Mouse (Mus musculus): Measurements from ENCODE around the gene Ap1ar.

Ap1ar gene

GRCm38 (mm10) chr3:127841926-127842325 lies 4.6 kb upstream of the Ap1ar start:
- no peak for DNase-seq (ENCODE audit: low spot score)

- DNase-seq (ENCODE audit: low spot score): no peak
Measured at GRCm38 (mm10) chr3:127837972-127838644, 785 bp upstream of the Ap1ar start.

- DNase-seq (ENCODE audit: low spot score): no peak
Measured at GRCm38 (mm10) chr3:127836798-127837153, 547 bp downstream of the Ap1ar start.

- DNase-seq (ENCODE audit: low spot score): no peak
Measured at GRCm38 (mm10) chr3:127835594-127835993, 1.7 kb downstream of the Ap1ar start.

GRCm38 (mm10) chr3:127834040-127834439 lies 3.3 kb downstream of the Ap1ar start:
- DNase-seq (ENCODE audit: low spot score): no peak

GRCm38 (mm10) chr3:127831079-127831478 lies 6.2 kb downstream of the Ap1ar start:
- no peak for DNase-seq (ENCODE audit: low spot score)

- no peak for DNase-seq (ENCODE audit: low spot score)
Measured at GRCm38 (mm10) chr3:127830183-127830582, 7.1 kb downstream of the Ap1ar start.

- DNase-seq (ENCODE audit: low spot score): no peak
Measured at GRCm38 (mm10) chr3:127827123-127827522, 10.2 kb downstream of the Ap1ar start.

GRCm38 (mm10) chr3:127826503-127826902 lies 10.8 kb downstream of the Ap1ar start:
- DNase-seq (ENCODE audit: low spot score): no peak

- DNase-seq (ENCODE audit: low spot score): no peak
Measured at GRCm38 (mm10) chr3:127823886-127824863, 13.1 kb downstream of the Ap1ar start.

GRCm38 (mm10) chr3:127821209-127821608 lies 16.1 kb downstream of the Ap1ar start:
- DNase-seq (ENCODE audit: low spot score): no peak

GRCm38 (mm10) chr3:127820400-127820799 lies 16.9 kb downstream of the Ap1ar start:
- no peak for DNase-seq (ENCODE audit: low spot score)

GRCm38 (mm10) chr3:127818694-127819663 lies 18.3 kb downstream of the Ap1ar start:
- DNase-seq (ENCODE audit: low spot score): no peak

- DNase-seq (ENCODE audit: low spot score): no peak
Measured at GRCm38 (mm10) chr3:127817120-127817683, 20.1 kb downstream of the Ap1ar start.

- no peak for DNase-seq (ENCODE audit: low spot score)
Measured at GRCm38 (mm10) chr3:127809103-127809502, 28.2 kb downstream of the Ap1ar start.

GRCm38 (mm10) chr3:127807846-127808245 lies 29.5 kb downstream of the Ap1ar start:
- no peak for DNase-seq (ENCODE audit: low spot score)

GRCm38 (mm10) chr3:127805991-127806390 lies 31.3 kb downstream of the Ap1ar start:
- no peak for DNase-seq (ENCODE audit: low spot score)

GRCm38 (mm10) chr3:127805071-127805470 lies 32.3 kb downstream of the Ap1ar start:
- no peak for DNase-seq (ENCODE audit: low spot score)

- no peak for DNase-seq (ENCODE audit: low spot score)
Measured at GRCm38 (mm10) chr3:127804439-127804838, 32.9 kb downstream of the Ap1ar start.

- no peak for DNase-seq (ENCODE audit: low spot score)
Measured at GRCm38 (mm10) chr3:127802814-127803213, 34.5 kb downstream of the Ap1ar start.

GRCm38 (mm10) chr3:127801162-127801561 lies 36.2 kb downstream of the Ap1ar start:
- no peak for DNase-seq (ENCODE audit: low spot score)

- no peak for DNase-seq (ENCODE audit: low spot score)
Measured at GRCm38 (mm10) chr3:127796271-127796670, 41.1 kb downstream of the Ap1ar start.
